Comparison of ENCODE assay signal across 1 mouse cellular context in the genomic region with DNA sequence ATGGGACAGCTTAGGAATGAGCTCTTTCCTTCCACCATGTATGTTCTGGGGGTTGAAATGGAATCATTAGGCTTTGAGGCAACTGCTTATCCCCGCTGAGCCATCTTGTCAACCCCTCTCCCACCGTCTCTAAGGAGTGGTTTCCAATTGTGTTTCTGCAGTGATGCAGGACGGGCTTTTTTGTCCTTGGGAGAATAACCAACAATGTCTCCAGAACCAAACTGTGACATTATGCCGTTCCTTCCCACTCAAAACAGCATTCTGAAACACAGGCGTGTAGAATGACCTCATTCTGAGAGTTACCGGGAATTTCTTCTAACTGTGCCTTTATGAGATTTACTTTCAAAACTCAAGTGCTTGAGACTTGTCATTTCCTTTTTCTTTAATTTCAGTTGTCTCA.
TF ChIP-seq lines count a peak whose summit lies in the region.

No protein-coding gene starts in this region.

TF ChIP-seq in CH12.LX, 34 proteins besides CTCF, POLR2A, EP300 and RAD21:
- no peak for TF ChIP-seq MEF2A (IDR thresholded peaks at IDR 0.05; ENCODE audit: borderline replicate concordance, low read depth, low read length)
- peak; percentile 52; the same call in 1 of the 2 replicates for TF ChIP-seq JUN (IDR thresholded peaks at IDR 0.05; ENCODE audit: insufficient read depth, low read depth, low read length)
